Mouse (Mus musculus): ENCODE measurements around the gene Ugt1a1. TPM values are rescaled to one million over a fixed set of nuclear protein-coding genes. Genes with fewer than 3 reads are reported as not detected.
"Not testable (repeated sequence)": the region's sequence is repeated elsewhere in the genome, so short reads cannot be mapped to it uniquely, and the experiment has no call there.

Ugt1a1 gene
- polyA plus RNA-seq, 1 experiment = not detected

DNA sequence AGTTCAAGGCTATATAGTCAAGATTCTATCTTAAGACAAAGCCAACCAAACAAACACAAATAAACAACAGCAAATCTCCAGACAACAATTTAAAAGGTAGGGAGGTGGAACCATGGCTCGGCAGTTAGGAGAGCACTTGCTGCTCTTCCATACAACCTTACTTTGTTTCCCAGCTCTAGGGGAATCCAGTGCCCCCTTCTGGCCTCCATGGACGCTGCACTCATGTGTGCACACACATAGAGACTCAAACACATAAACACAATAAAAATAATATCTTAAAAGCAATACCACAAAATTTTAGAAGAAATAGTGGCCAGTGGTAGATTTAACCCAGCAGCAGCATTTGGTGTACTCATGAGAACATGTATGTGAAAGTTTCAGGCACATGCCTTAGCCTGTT, 5.4 kb downstream of the Ugt1a1 start:
- H3K4me1 ChIP-seq (ENCODE audit: control insufficient read depth, insufficient read depth, low read length) = no peaks in the 10 kb centered on the region
- no peak overlapping the region for H3K27ac ChIP-seq (ENCODE audit: insufficient read depth, low read length)
- TF ChIP-seq POLR2A (IDR thresholded peaks at IDR 0.05; ENCODE audit: low read depth, low read length) = no peak
- TF ChIP-seq CTCF (IDR thresholded peaks at IDR 0.05; ENCODE audit: borderline replicate concordance, insufficient read depth, low read length) = no peak
- H3K4me3 ChIP-seq (ENCODE audit: insufficient read depth, low read length) = no peak overlapping the region

DNA sequence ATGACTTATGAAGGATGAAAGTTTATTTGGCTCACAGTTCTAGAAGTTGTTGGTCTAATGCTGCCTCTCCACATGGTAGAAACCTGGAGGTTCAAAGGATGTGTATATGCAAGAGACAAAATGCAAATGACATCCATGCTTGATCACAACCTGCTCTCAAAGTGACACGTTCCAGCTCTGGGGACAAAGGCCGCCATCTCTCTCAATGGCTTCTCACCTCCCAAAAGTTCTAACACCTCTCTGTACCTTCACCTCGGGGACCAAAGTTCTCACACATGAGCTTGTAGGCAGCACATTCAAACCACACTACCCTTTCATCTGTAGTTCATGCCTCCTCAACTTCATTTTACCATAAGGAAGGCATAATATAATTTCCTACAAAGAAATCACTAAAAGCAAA, 5.8 kb downstream of the Ugt1a1 start:
- Histone ChIP-seq H3K4me1 (ENCODE audit: control insufficient read depth, insufficient read depth, low read length) (no peaks in the 10 kb centered on the region), H3K4me3 (ENCODE audit: insufficient read depth, low read length) (no peak overlapping the region), H3K27ac (ENCODE audit: insufficient read depth, low read length) (no peak overlapping the region)
- TF ChIP-seq CTCF (IDR thresholded peaks at IDR 0.05; ENCODE audit: borderline replicate concordance, insufficient read depth, low read length) = no peak

- Histone ChIP-seq H3K4me1 (ENCODE audit: control insufficient read depth, insufficient read depth, low read length) (no peaks in the 10 kb centered on the region), H3K27ac (ENCODE audit: insufficient read depth, low read length) (no peak overlapping the region), H3K4me3 (ENCODE audit: insufficient read depth, low read length) (no peak overlapping the region)
- TF ChIP-seq POLR2A (IDR thresholded peaks at IDR 0.05; ENCODE audit: low read depth, low read length) = no peak
- no peak for TF ChIP-seq CTCF (IDR thresholded peaks at IDR 0.05; ENCODE audit: borderline replicate concordance, insufficient read depth, low read length)
These were observed 6.3 kb downstream of the Ugt1a1 start for GRCm38 (mm10) chr1:88218051-88218450.

DNA sequence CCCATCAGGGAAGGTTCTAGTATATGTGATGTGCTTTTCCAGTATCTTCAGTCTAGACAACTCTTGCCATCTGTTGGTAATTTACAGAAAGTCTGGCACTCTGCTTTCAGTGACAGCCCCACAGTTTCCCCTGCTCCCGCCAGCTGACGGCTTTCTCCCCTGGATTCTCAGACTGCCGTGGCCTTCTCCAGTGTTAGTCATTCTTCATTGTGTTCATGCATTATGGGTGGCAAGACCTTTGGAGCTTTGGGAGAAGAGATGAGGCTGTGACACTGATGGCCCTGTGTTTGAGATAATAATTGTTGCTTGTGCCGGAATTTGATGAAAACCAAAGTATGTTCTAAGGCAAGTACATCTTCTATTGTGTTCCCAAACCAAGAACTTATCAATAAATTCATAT, 6.8 kb downstream of the Ugt1a1 start:
- H3K4me1 ChIP-seq (ENCODE audit: control insufficient read depth, insufficient read depth, low read length) = no peaks in the 10 kb centered on the region
- no peak overlapping the region for H3K27ac ChIP-seq (ENCODE audit: insufficient read depth, low read length)
- TF ChIP-seq POLR2A (IDR thresholded peaks at IDR 0.05; ENCODE audit: low read depth, low read length) = no peak
- TF ChIP-seq CTCF (IDR thresholded peaks at IDR 0.05; ENCODE audit: borderline replicate concordance, insufficient read depth, low read length) = no peak
- H3K4me3 ChIP-seq (ENCODE audit: insufficient read depth, low read length) = no peak overlapping the region

- Histone ChIP-seq H3K4me3 (ENCODE audit: insufficient read depth, low read length) (no peak overlapping the region), H3K27ac (ENCODE audit: insufficient read depth, low read length) (no peak overlapping the region), H3K4me1 (ENCODE audit: control insufficient read depth, insufficient read depth, low read length) (no peaks in the 10 kb centered on the region)
- TF ChIP-seq POLR2A (IDR thresholded peaks at IDR 0.05; ENCODE audit: low read depth, low read length) = no peak
- TF ChIP-seq CTCF (IDR thresholded peaks at IDR 0.05; ENCODE audit: borderline replicate concordance, insufficient read depth, low read length) = no peak
These were observed 7.3 kb downstream of the Ugt1a1 start for GRCm38 (mm10) chr1:88219054-88219453.

DNA sequence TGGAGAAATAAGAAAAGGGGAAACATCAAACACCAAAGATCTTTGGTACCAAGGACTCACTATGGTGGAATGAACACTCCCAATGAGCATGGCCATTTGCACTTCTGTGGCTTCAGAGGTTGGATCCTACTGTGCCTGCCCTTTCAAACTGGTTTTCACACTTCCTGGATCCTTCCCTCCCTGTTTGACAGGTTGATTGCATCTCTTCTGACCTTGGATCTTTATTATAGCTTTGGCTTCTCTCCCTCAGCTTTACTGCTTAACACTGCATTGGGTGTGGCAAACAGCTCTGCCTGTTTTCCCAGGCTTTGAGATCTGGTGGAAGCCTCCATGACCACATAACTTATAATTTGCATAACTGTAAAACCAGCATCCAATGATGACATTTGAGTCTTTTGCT, 8.6 kb downstream of the Ugt1a1 start:
- H3K4me1 ChIP-seq (ENCODE audit: control insufficient read depth, insufficient read depth, low read length) = no peaks in the 10 kb centered on the region
- H3K27ac ChIP-seq (ENCODE audit: insufficient read depth, low read length) = no peak overlapping the region
- TF ChIP-seq POLR2A (IDR thresholded peaks at IDR 0.05; ENCODE audit: low read depth, low read length) (no peak), CTCF (IDR thresholded peaks at IDR 0.05; ENCODE audit: borderline replicate concordance, insufficient read depth, low read length) (no peak)
- H3K4me3 ChIP-seq (ENCODE audit: insufficient read depth, low read length) = no peak overlapping the region

DNA sequence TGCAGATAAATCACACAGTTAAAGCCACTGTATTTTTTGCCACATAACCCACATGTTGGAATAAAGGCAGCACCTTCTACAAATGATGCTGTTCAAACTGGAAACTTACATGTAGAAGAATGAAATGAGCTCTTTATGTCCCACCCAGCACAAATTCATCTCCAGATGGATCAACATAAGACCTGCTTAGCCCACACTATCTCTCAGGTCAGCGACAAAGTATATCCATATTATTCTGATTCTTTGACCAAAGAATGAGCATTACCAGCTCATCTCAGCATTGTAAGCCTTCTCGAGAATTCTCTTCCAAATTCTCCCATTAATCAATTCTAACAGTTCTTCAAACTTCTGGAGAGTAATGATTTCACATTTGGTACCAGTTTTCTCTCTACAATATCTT, 10.5 kb downstream of the Ugt1a1 start:
- TF ChIP-seq POLR2A (IDR thresholded peaks at IDR 0.05; ENCODE audit: low read depth, low read length) (no peak), CTCF (IDR thresholded peaks at IDR 0.05; ENCODE audit: borderline replicate concordance, insufficient read depth, low read length) (no peak)
- no peak overlapping the region for H3K4me3 ChIP-seq (ENCODE audit: insufficient read depth, low read length)
- no peaks in the 10 kb centered on the region for H3K4me1 ChIP-seq (ENCODE audit: control insufficient read depth, insufficient read depth, low read length)
- no peak overlapping the region for H3K27ac ChIP-seq (ENCODE audit: insufficient read depth, low read length)

DNA sequence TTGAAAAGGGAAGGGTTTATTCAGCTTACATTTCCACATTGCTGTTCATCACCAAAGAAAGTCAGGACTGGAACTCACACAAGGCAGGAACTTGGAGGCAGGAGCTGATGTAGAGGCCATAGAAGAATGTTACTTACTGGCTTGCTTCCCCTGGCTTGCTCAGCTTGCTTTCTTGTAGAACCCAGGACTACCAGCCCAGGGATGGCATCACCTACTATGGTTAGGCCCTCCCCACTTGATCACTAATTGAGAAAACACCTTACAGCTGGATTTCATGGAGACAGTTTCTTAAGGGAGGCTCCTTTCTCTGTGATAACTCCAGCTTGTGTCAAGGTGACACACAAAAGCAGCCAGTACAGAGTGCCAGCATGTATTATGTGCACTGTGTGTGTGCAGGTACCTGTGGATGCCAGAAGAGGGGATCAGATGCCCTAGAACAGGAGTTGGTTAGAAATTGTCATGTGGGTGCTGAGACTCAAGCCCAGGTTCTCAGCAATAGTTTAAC, 11.3 kb downstream of the Ugt1a1 start:
- H3K27ac ChIP-seq (ENCODE audit: insufficient read depth, low read length); H3K4me1 ChIP-seq (ENCODE audit: control insufficient read depth, insufficient read depth, low read length); H3K4me3 ChIP-seq (ENCODE audit: insufficient read depth, low read length): not testable (repeated sequence)

- Histone ChIP-seq H3K27ac (ENCODE audit: insufficient read depth, low read length) (no peak overlapping the region), H3K4me1 (ENCODE audit: control insufficient read depth, insufficient read depth, low read length) (no peaks in the 10 kb centered on the region), H3K4me3 (ENCODE audit: insufficient read depth, low read length) (no peak overlapping the region)
- no peak for TF ChIP-seq POLR2A (IDR thresholded peaks at IDR 0.05; ENCODE audit: low read depth, low read length)
- TF ChIP-seq CTCF (IDR thresholded peaks at IDR 0.05; ENCODE audit: borderline replicate concordance, insufficient read depth, low read length) = no peak
These were observed 11.8 kb downstream of the Ugt1a1 start for GRCm38 (mm10) chr1:88223591-88223990.

DNA sequence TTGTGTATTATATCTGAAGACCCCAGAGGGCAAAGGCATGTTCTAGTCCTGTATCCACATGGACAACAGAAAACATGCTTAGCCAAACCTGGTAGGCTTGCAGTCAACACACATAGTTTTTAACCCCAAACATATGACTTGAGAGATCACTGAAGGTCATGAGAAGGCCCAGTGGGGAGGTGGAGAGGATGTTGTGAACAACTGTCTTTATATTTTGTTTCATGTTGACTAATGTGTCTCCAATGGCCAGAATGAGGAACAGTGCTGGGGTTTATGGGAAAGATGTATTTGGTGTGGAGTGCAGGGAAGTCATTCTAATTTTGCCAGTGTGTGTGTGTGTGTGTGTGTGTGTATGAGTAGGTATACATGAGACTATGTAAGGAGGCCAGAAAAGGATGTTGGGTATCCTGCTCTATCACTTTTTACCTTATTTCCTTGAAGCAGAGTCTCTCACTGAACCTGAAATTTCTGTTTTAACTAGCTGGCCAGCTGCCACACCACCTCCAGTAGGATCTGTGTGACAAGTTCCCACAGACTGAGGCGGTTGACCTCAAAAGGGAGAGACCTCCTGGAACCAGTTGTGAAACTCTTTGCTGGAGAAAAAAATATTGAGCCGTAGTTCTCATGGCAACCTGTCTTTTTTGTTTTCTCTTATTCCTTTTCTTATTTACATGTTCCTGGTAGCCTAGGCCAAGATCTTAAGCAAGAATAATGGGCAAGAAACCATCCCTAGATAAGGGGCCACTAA, 12.4 kb downstream of the Ugt1a1 start:
- H3K4me1 ChIP-seq (ENCODE audit: control insufficient read depth, insufficient read depth, low read length) = no peaks in the 10 kb centered on the region
- no peak overlapping the region for H3K27ac ChIP-seq (ENCODE audit: insufficient read depth, low read length)
- H3K4me3 ChIP-seq (ENCODE audit: insufficient read depth, low read length) = no peak overlapping the region
- TF ChIP-seq POLR2A (IDR thresholded peaks at IDR 0.05; ENCODE audit: low read depth, low read length) (no peak), CTCF (IDR thresholded peaks at IDR 0.05; ENCODE audit: borderline replicate concordance, insufficient read depth, low read length) (no peak)

DNA sequence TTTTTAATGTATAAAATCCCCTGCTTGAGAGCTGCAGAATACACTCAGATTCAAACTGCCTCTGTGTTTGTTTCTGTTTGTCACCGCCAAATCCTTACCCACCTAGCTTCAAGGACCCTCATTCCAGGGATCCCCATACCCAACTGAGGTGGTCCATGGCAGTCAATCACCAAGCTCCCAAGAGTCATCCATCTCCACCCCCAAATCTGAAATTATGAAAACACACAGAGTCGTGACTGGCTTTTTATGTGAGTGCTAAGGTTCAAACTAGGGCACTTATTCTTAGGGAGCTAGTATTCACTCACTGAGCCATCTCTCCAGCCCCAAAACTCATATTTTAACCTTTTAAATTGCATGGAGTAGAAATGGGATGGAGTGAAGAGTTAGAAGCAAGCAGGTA, 13.5 kb downstream of the Ugt1a1 start:
- not testable (repeated sequence) for H3K27ac ChIP-seq (ENCODE audit: insufficient read depth, low read length); H3K4me3 ChIP-seq (ENCODE audit: insufficient read depth, low read length); H3K4me1 ChIP-seq (ENCODE audit: control insufficient read depth, insufficient read depth, low read length)

All from embryonic fibroblast, embryonic 13.5 days (primary cell).